Mouse (Mus musculus): ENCODE measurements around the gene Glyat. TPM values are rescaled to one million over a fixed set of nuclear protein-coding genes. Genes with fewer than 3 reads are reported as not detected.

Gene Glyat
- not detected for total RNA-seq (2021)
- long read RNA-seq, experiment 1, result 0 reads
- long read RNA-seq, experiment 2, result 0 reads

DNA sequence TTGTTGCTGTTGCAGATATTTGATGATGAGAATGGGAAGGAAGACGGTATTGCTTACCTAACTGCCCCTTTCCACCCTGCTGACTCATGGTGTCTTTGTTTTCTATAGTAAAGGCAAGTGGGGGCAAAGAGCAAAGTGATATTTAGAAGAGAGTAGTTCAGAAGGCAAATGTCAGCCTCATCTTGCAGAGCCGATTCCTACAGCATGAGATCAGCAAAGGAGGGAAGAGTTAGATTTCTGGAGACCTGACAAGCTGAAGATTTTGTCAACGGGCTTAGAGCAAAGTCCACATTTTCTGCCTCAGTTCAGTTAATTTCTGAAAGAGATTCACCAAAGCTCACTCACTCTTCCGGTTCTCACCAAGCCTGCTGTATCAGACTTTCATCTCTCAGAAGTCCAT, at the start of gene Glyat:
TSS of gene Glyat (plus strand) at position 133 of the 400 bp plus-strand sequence.
- no peak for DNase-seq (ENCODE audit: extremely low spot score in 1 of 2, low spot score in 2 of 2)
- intact Hi-C loops (cut with DNase I), result no loop called here
- Histone ChIP-seq H3K27ac (no peak within 1 kb of the TSS), H3K4me3 (no peak within 1 kb of the TSS)
- no peak for TF ChIP-seq CTCF (IDR thresholded peaks at IDR 0.05)

DNA sequence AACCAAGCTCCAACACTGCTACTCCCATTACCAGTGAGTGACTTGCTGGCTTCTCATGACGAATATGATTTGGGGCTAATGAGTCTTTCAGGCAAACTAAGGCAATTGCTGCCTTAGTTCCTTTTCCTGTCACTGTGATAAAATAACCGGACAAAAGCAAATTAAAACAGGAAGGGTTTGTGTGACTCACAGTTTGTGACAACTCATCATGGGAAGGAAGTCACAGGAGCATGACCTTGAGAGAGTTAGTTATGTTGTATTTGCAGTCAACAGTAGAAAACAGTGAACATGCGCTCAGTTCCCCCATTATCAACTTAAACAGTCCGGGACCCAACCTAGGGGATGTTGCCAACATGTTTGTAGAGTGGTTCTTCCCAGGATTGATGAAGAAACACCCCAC, 47.8 kb upstream of the Glyat start:
- no peak overlapping the region for H3K27ac ChIP-seq
- DNase-seq (ENCODE audit: extremely low spot score in 1 of 2, low spot score in 2 of 2), result no peak
- intact Hi-C loops (cut with DNase I), result no loop called here
- no peak overlapping the region for H3K4me3 ChIP-seq
- no peak for TF ChIP-seq CTCF (IDR thresholded peaks at IDR 0.05)

DNA sequence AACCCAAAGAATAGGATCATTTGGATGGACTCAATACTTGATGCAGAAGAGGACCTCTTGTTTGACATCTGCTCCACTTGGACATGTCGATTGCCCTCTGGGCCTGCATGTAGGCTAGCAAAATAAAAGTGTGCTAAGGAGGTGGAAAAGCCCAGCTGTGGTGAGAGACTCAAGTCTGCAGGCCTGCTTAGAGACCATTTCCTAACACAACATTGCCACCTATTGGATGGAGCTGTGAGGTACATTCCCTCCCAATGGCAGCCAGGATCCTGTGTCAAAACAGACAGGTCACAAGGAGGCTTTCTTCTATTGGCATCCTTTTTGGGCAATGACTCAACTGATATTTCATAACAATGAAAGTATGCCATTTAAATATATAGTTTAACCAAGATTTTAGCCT, 41.2 kb upstream of the Glyat start:
- intact Hi-C loops (cut with DNase I), result loop anchor here (1.0 to 5.0 kb wide), 5 partner anchors 74 to 580 kb away; partner anchors contain the start of genes Lpxn and Zfp91
- H3K4me3 ChIP-seq, result no peak overlapping the region
- peak; percentile 69 to 73 for DNase-seq (ENCODE audit: extremely low spot score in 1 of 2, low spot score in 2 of 2)
- TF ChIP-seq CTCF (IDR thresholded peaks at IDR 0.05), result peak; percentile 89
- no peak overlapping the region for H3K27ac ChIP-seq

GRCm38 (mm10) chr19:12595135-12595529, 38.0 kb upstream of the Glyat start:
- peak overlapping the region; percentile 61 for H3K4me3 ChIP-seq
- intact Hi-C loops (cut with DNase I), result loop anchor here (5.0 kb wide), 1 partner anchor 227 kb away; no protein-coding TSS in a partner anchor
- DNase-seq (ENCODE audit: extremely low spot score in 1 of 2, low spot score in 2 of 2), result no peak
- H3K27ac ChIP-seq, result no peak overlapping the region
- TF ChIP-seq CTCF (IDR thresholded peaks at IDR 0.05), result no peak

- TF ChIP-seq CTCF (IDR thresholded peaks at IDR 0.05), result peak; percentile 21
- peak; percentile 43 to 54 for DNase-seq (ENCODE audit: extremely low spot score in 1 of 2, low spot score in 2 of 2)
These were observed 37.4 kb upstream of the Glyat start for GRCm38 (mm10) chr19:12595530-12596289.

DNA sequence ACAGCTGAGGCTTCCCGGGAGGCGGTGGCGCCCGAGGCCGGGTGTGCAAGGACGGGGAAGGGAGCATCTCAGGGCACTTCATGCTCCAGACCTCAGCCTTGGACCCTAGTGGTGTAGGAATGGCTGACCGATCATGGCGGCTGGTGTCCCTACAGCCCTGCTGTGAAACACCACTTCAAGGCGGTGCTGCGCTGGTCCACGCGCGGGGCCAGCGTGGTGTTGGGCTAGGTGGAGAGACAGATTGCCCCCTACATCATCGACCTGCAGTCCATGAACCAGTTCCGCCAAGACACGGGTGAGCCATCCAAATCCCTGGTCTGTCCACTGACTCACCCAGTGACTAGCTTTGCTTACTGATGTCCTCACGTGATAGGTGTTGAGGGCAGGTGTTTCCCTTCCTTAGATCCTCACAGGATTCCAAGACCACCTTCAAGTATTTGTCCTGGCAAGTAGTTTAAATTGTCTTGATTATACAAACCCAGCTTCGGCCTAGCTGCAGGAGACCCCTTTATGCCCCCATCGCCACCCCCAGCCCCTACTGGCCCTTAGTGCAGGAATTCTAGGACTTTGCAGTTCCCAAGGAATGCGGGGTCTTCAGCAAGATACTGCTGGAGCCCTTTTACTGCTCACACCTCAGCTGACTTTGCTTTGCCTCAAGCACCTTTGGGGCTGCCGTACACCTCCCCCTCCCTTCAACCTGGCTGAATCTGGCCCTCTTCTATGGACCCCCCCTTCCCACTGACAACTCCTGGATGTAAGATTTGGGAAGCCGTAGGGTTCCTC, 36.6 kb upstream of the Glyat start:
- DNase-seq (ENCODE audit: extremely low spot score in 1 of 2, low spot score in 2 of 2), result peak in 1 of 2 experiments; percentile 18
- peak overlapping the region; percentile 61 for H3K4me3 ChIP-seq
- H3K27ac ChIP-seq, result peak overlapping the region; percentile 87
- intact Hi-C loops (cut with DNase I), result loop anchor here (5.0 kb wide), 1 partner anchor 226 kb away; no protein-coding TSS in a partner anchor
- no peak; the same call in 1 of the 2 replicates for TF ChIP-seq CTCF (IDR thresholded peaks at IDR 0.05)

More at GRCm38 (mm10) chr19:12595530-12596289, 37.4 kb upstream of the Glyat start:
- intact Hi-C loops (cut with DNase I), result loop anchor here (5.0 kb wide), 1 partner anchor 227 kb away; no protein-coding TSS in a partner anchor
- Histone ChIP-seq H3K4me3 (peak overlapping the region; percentile 61), H3K27ac (peak overlapping the region; percentile 87)

GRCm38 (mm10) chr19:12597073-12597405, 36.1 kb upstream of the Glyat start:
- no peak for TF ChIP-seq CTCF (IDR thresholded peaks at IDR 0.05)
- intact Hi-C loops (cut with DNase I), result loop anchor here (5.0 kb wide), 1 partner anchor 225 kb away; no protein-coding TSS in a partner anchor
- Histone ChIP-seq H3K27ac (peak overlapping the region; percentile 87), H3K4me3 (peak overlapping the region; percentile 61)
- no peak for DNase-seq (ENCODE audit: extremely low spot score in 1 of 2, low spot score in 2 of 2)

DNA sequence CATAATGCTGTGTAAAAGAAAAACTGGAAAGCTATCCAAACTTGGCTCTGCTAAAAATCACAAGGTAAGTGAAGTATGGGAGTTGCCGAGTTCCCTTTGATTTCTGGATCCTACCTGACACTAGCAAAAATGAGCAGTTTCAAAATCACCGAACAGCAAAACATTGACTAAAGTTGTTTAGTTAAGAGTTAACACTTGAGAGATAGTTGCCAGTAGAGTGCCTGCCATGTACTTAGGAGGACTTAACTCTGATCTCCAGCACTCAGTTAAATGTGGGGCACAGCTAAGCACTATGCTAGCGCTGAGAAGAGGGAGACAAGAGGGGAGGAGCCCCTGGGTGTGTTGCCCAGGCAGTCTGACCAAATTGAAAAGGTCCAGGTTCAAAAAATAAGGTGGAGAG, 34.4 kb upstream of the Glyat start:
- Histone ChIP-seq H3K27ac (no peak overlapping the region), H3K4me3 (no peak overlapping the region)
- intact Hi-C loops (cut with DNase I), result loop anchor here (5.0 kb wide), 1 partner anchor 224 kb away; no protein-coding TSS in a partner anchor
- no peak for DNase-seq (ENCODE audit: extremely low spot score in 1 of 2, low spot score in 2 of 2)
- TF ChIP-seq CTCF (IDR thresholded peaks at IDR 0.05), result no peak

DNA sequence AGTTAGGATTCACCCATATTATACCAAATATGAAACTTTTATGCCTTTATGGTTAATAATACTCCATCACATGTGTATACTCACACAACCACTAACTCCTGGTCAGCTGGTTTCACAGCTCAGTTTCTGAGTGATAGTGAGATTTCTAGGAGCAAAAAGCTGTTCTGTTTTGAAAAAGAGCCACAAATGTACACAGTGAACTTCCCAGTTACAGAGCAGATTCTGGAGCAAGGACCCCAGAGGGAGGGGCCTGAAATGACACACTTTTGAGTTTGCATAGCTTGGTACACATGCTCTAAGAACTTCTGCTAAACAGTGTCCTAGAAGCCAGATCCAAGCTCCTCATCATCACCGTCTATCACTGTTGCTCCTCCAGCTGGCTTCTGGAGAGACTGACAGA, 33.4 kb upstream of the Glyat start, which contains the start of gene Gm4952:
TSS of gene Gm4952 (plus strand) at position 301 of the 400 bp plus-strand sequence.
- no peak for DNase-seq (ENCODE audit: extremely low spot score in 1 of 2, low spot score in 2 of 2)
- intact Hi-C loops (cut with DNase I), result loop anchor here (5.0 kb wide), 1 partner anchor 223 kb away; no protein-coding TSS in a partner anchor
- no peak within 1 kb of the TSS for H3K4me3 ChIP-seq
- TF ChIP-seq CTCF (IDR thresholded peaks at IDR 0.05), result no peak
- H3K27ac ChIP-seq, result no peak within 1 kb of the TSS

- intact Hi-C loops (cut with DNase I), result no loop called here
- Histone ChIP-seq H3K4me3 (no peak overlapping the region), H3K27ac (no peak overlapping the region)
- no peak for DNase-seq (ENCODE audit: extremely low spot score in 1 of 2, low spot score in 2 of 2)
- TF ChIP-seq CTCF (IDR thresholded peaks at IDR 0.05), result no peak
These were observed 32.2 kb upstream of the Glyat start for GRCm38 (mm10) chr19:12600684-12601480.

GRCm38 (mm10) chr19:12608336-12608735, 24.8 kb upstream of the Glyat start:
- H3K4me3 ChIP-seq, result no peak overlapping the region
- intact Hi-C loops (cut with DNase I), result no loop called here
- DNase-seq (ENCODE audit: extremely low spot score in 1 of 2, low spot score in 2 of 2), result no peak
- H3K27ac ChIP-seq, result no peak overlapping the region
- no peak for TF ChIP-seq CTCF (IDR thresholded peaks at IDR 0.05)
